ENCODE assay signal across 19 mouse cellular contexts in the genomic region with DNA sequence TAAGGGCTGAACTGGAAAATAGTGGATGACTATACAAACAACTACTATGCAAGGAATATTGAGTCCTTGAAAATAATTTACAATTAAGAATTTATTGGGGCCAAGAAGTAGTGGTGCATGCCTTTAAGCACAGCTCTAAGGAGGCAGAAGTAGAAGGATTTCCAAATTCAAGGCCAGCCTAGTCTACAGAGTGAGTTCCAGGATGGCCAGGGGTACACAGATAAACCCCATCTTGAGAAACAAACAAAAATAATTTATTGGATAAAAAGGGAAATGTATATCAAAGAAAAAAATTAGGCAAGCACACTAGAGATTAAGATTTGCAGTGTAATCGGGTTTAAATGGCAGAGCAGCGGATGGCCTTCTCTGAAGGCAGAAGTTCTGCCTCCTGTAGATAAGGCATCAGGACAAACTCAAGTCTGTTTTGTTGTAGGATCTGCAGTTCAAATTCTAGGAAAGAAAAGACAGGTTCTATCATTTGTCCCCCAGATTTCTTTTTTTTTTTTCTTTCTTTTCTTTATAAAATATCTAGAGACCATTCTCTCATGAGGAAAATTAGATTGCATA.
"Had no signal": no experiment of that assay in that cellular context is flagged by ENCODE, and none has a peak within 500 bp of the region (broad histone marks: within the 10 kb centered on the region; RNA-seq: fewer than 3 reads in every experiment).

No protein-coding gene starts in this region.

- H3K4me2 ChIP-seq: lung, embryonic 15.5 days; midbrain, embryonic 11.5 days had no signal

- H3K9ac ChIP-seq: lung, embryonic 15.5 days had no signal

- H3K4me3 ChIP-seq: layer of hippocampus, adult 2 months; left cerebral cortex, adult 2 months; lung, embryonic 15.5 days; megakaryocyte, embryonic 14.5 days had no signal

- H3K27ac ChIP-seq: kidney, postnatal 0 days; layer of hippocampus, adult 2 months; left cerebral cortex, adult 2 months; lung, embryonic 15.5 days; stomach, postnatal 0 days had no signal

- ATAC-seq: intestine, postnatal 0 days had no signal

- H3K36me3 ChIP-seq: lung, embryonic 15.5 days had no signal

- DNase-seq: kidney, adult 2 months; kidney, postnatal 25 days; layer of hippocampus, adult 9-11 months; layer of hippocampus, postnatal 36 days; lung, postnatal 10 days; lung, postnatal 36 days; right cerebral cortex, adult 18-20 months; right cerebral cortex, postnatal 14 days; right cerebral cortex, postnatal 4 days; thymus, adult 2 months; thymus, postnatal 25 days had no signal

- H3K9me3 ChIP-seq: lung, embryonic 15.5 days had no signal

- H3K4me1 ChIP-seq: lung, embryonic 15.5 days; megakaryocyte, embryonic 14.5 days had no signal

- H3K27me3 ChIP-seq: lung, embryonic 15.5 days; megakaryocyte, embryonic 14.5 days had no signal
